Mouse (Mus musculus): ENCODE measurements around the gene Galnt18.

DNA sequence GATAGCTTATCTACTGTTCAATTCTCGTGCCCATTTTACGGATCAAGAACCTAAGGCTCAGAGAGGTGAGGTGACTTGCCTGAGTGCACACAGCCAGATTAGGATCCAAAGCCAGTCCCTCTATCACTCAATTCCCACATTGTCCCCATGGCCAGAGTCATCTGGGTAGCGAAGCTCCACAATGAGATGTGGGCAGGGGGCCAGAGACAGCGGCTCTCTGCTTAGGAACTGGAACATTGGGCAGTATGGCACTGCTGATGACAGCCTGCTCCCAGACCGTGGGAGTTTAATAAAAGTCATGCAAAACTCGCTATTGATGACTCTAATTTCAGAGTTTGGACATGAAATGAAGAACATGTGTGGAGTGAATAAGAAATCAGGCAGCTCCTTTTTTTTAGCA lies 282.6 kb downstream of the Galnt18 start:
- TF ChIP-seq CTCF (IDR thresholded peaks at IDR 0.05; ENCODE audit: low read depth) (no peak), EP300 (optimal IDR thresholded peaks at IDR 0.05) (no peak)
